Mouse (Mus musculus): ENCODE data around the gene Prdm1.

GRCm38 (mm10) chr10:44415576-44415975 lies 112.7 kb downstream of the Prdm1 start:
- TF ChIP-seq RCOR1 (conservative IDR thresholded peaks at IDR 0.05; ENCODE audit: low read depth, low read length) = no peak
- no peak for TF ChIP-seq CTCF (conservative IDR thresholded peaks at IDR 0.05 in 1 of 2, IDR thresholded peaks at IDR 0.05 in 1 of 2; ENCODE audit: low read depth in 2 of 2, low read length in 2 of 2)
- no peak for TF ChIP-seq MEF2A (IDR thresholded peaks at IDR 0.05; ENCODE audit: borderline replicate concordance, low read depth, low read length)
- TF ChIP-seq BHLHE40 (IDR thresholded peaks at IDR 0.05; ENCODE audit: low read depth, low read length) = no peak
- TF ChIP-seq POLR2A (IDR thresholded peaks at IDR 0.05; ENCODE audit: low read depth, low read length) = no peak
- TF ChIP-seq NRF1 (IDR thresholded peaks at IDR 0.05; ENCODE audit: low read depth, low read length) = no peak
- no peak for TF ChIP-seq HCFC1 (IDR thresholded peaks at IDR 0.05; ENCODE audit: low read depth, low read length)
- no peak for TF ChIP-seq ELF1 (IDR thresholded peaks at IDR 0.05; ENCODE audit: low read depth, low read length)
- TF ChIP-seq TCF12 (IDR thresholded peaks at IDR 0.05; ENCODE audit: low read depth, low read length) = no peak
- TF ChIP-seq USF2 (conservative IDR thresholded peaks at IDR 0.05; ENCODE audit: low read depth, low read length) = no peak
- TF ChIP-seq EP300 (IDR thresholded peaks at IDR 0.05; ENCODE audit: low read length) = no peak
